Mouse (Mus musculus) ES-E14 (cell line): ENCODE results near the gene Timp1. TPM values are rescaled to one million over a fixed set of nuclear protein-coding genes. Genes with fewer than 3 reads are reported as not detected.
A peak's percentile ranks its signal among the peaks of the same experiment; 100 is the strongest.

Source experiments
- DNase-seq: peaks from one replicate; pipeline ENCODE4 v3.0.0-alpha.2; 2013; ENCODE audit warnings: low read depth, low spot score
- H3K27ac ChIP-seq: 2 replicates; pipeline ENCODE4 v1.5.1; 2012; ENCODE audit warnings: low read depth, mild to moderate bottlenecking, low read length, moderate library complexity, mixed read lengths; ENCODE audit not compliant: poor library complexity, insufficient read depth, severe bottlenecking
- H3K36me3 ChIP-seq: 2 replicates; pipeline ENCODE4 v1.6.1; 2012; ENCODE audit warnings: mild to moderate bottlenecking, low read length, moderate library complexity, mixed read lengths; ENCODE audit not compliant: control insufficient read depth, poor library complexity, insufficient read depth, severe bottlenecking
- H3K4me1 ChIP-seq, 2 experiments: fragments of 150-350 bp in 1 of 2; sonication (generic) in 1 of 2; 2 replicates each; pipeline ENCODE4 v1.6.1; 2012; ENCODE audit warnings: low read length in 2 of 2, mild to moderate bottlenecking in 1 of 2, mixed read lengths in 1 of 2; ENCODE audit not compliant: control insufficient read depth in 2 of 2, insufficient read depth in 2 of 2, poor library complexity in 1 of 2
- H3K4me3 ChIP-seq, 2 experiments: fragments of 150-350 bp in 1 of 2; sonication (generic) in 1 of 2; 2 replicates each; pipeline ENCODE4 v1.5.1; 2012; ENCODE audit warnings: low read length in 2 of 2, low read depth in 1 of 2, mild to moderate bottlenecking in 1 of 2, mixed read lengths in 1 of 2; ENCODE audit not compliant: insufficient read depth in 1 of 2, poor library complexity in 1 of 2, severe bottlenecking in 1 of 2
- H3K9ac ChIP-seq: 2 replicates; pipeline ENCODE4 v1.6.1; 2012; ENCODE audit warnings: low read depth, mild to moderate bottlenecking, low read length, mixed read lengths; ENCODE audit not compliant: poor library complexity, insufficient read depth, severe bottlenecking
- H3K9me3 ChIP-seq: fragments of 150-350 bp; sonication (generic); 2 replicates; pipeline ENCODE4 v1.6.1; 2012; ENCODE audit warnings: low read depth, mild to moderate bottlenecking, low read length; ENCODE audit not compliant: control insufficient read depth, insufficient read depth
- CHD2 ChIP-seq: IDR thresholded peaks from 2 replicates; pipeline ENCODE4 v1.6.1; 2014; ENCODE audit warnings: mild to moderate bottlenecking, low read depth, low read length, inconsistent platforms
- HCFC1 ChIP-seq: IDR thresholded peaks from 2 replicates; pipeline ENCODE4 v1.6.1; 2012; ENCODE audit warnings: low read length, inconsistent platforms, borderline replicate concordance; ENCODE audit not compliant: insufficient read depth
- MAFK ChIP-seq: IDR thresholded peaks from 2 replicates; pipeline ENCODE4 v1.6.1; 2014; ENCODE audit warnings: mild to moderate bottlenecking, low read depth, low read length, inconsistent platforms; ENCODE audit not compliant: insufficient read depth
- ZC3H11A ChIP-seq: IDR thresholded peaks from 2 replicates; pipeline ENCODE4 v1.6.1; 2012; ENCODE audit warnings: low read depth, mild to moderate bottlenecking, inconsistent platforms, low read length, borderline replicate concordance
- ZNF384 ChIP-seq: IDR thresholded peaks from 2 replicates; pipeline ENCODE4 v1.6.1; 2012; ENCODE audit warnings: low read depth, low read length, inconsistent platforms
- in situ Hi-C, 2 experiments: fragments of 600-800 bp; cut with MboI; formaldehyde crosslinking; loops; one replicate each; pipeline ENCODE4 v1.15.1; 2025; ENCODE audit warnings: low sequenced_read_pairs in 2 of 2, inconsistent platforms in 1 of 2; ENCODE audit not compliant: unreplicated experiment in 2 of 2
- total RNA-seq: library from RNA; depleted of rRNA; stranded (reverse); fragments of 300-350 nt; gene quantifications from 2 replicates; pipeline ENCODE4 v1.2.3, GENCODE M21; 2012; rRNA removed

Timp1 gene
- total RNA-seq: 88.4 and 130 TPM in 2 replicates

DNA sequence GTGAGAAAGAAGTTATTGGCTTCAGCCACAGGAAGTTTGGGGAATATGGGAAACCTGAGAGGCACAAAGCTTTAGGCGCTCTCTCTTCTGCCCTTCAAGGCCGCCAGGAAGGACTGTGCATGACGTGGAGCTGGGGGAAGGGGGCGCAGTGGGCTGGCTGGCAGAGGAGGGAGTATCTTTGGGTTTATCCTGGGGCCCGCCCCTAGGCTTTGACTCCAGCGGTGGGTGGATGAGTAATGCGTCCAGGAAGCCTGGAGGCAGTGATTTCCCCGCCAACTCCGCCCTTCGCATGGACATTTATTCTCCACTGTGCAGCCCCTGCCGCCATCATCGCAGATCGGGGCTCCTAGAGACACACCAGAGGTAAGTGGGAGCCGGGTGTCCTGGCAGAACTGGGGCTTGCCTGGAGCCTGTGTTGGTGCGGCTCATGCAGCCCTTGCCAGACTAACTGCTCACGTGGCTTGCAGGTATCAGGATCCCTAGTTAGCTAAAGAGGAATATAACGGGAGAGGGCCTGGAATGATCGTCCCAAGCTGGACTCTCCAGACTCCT, at the start of gene Timp1:
TSS of gene Timp1 (plus strand) at position 205 of the 552 bp plus-strand sequence.
- Histone ChIP-seq H3K9ac (peak within 1 kb of the TSS; percentile 85), H3K4me3 (peak within 1 kb of the TSS; percentile 79 to 82), H3K27ac (peak within 1 kb of the TSS; percentile 47; the same call in 1 of the 2 replicates), H3K9me3 (no peaks in the 10 kb centered on the region), H3K4me1 (peaks cover 3 to 6% of the 10 kb centered on the region in 2 experiments; a peak in 3 of 4 replicates), H3K36me3 (no peaks in the 10 kb centered on the region)
- in situ Hi-C loops: loop anchor here in 1 of 2 experiments (10.0 kb wide), 1 partner anchor 65 kb away; no protein-coding TSS in a partner anchor
- no peak for TF ChIP-seq ZC3H11A
- no peak for TF ChIP-seq CHD2
- no peak for TF ChIP-seq ZNF384
- no peak for TF ChIP-seq MAFK
- no peak for TF ChIP-seq HCFC1
- peak; percentile 51 for DNase-seq

DNA sequence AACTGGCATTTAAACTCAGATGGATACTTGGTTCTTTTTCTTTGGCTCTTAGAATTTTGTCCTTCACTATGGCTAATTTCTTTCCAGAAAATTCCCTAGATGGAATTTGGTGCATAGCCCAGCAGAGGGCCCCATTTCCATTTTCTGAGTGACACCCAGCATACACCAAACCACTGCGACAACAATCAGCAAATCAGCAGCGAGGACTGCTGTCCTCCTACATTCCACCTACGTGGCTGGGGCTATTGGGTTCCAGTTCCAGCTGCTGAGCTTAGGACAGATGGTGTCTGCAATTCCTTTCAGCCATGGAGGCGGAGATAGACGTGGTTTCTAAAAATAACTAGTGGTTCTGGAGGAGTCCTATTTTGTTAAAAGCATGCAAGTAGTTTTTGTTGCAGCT, 41.0 kb upstream of the Timp1 start:
- Histone ChIP-seq H3K4me3 (no peak overlapping the region), H3K36me3 (no peaks in the 10 kb centered on the region), H3K27ac (no peak overlapping the region), H3K9me3 (no peaks in the 10 kb centered on the region), H3K4me1 (no peaks in the 10 kb centered on the region), H3K9ac (no peak overlapping the region)
- DNase-seq: peak; percentile 40
- TF ChIP-seq ZC3H11A (no peak), MAFK (no peak), HCFC1 (no peak), CHD2 (no peak), ZNF384 (no peak)
- in situ Hi-C loops: no loop called here

DNA sequence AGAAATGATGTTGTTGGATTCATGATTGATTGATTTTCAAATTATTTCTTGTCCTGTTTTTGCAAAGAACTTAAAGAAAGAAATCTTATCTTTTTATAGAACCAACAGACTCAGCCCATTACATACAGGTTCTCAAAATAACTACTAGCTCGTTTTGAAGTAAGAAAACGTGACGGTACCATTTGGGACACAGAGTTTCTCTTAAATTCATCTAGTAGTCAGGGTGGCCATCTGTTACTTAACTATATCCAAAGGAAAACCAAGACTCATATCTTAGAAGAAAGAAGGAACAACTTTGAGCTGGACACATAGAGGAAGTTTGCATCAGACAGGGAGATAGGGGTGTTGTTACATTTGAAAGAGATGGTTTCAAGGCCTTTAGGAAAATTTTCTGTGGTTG, 22.7 kb upstream of the Timp1 start:
- DNase-seq: no peak
- Histone ChIP-seq H3K36me3 (peaks cover 15% of the 10 kb centered on the region), H3K27ac (no peak overlapping the region), H3K9ac (no peak overlapping the region), H3K4me1 (0 out of 4 replicates have a peak, but pooled peaks cover 0 to 1% of the 10 kb centered on the region in 2 experiments), H3K9me3 (no peaks in the 10 kb centered on the region), H3K4me3 (no peak overlapping the region)
- TF ChIP-seq MAFK (no peak), ZNF384 (no peak), CHD2 (no peak), ZC3H11A (no peak), HCFC1 (no peak)
- in situ Hi-C loops: no loop called here

DNA sequence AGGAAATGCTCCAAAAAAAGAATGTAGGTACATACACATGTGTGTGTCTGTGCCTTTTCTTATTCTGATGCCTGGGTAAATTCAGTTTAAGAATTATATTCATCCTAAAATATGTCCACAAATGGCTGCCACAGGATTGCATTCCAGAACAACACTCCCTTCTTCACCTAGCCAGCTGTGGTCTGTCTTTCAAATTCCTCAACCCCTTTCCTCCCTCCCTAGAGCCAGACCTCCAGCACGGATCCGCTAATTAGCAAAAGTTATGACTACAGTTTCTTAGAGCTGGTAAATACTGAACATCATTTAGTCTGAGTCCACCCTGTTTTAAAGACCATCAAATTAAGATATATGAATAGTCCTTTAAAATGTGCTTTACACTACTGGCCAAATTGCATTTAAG, 22.1 kb upstream of the Timp1 start:
- DNase-seq: no peak
- H3K9ac ChIP-seq: no peak overlapping the region
- 0 out of 4 replicates have a peak, but pooled peaks cover 0 to 1% of the 10 kb centered on the region in 2 experiments for H3K4me1 ChIP-seq
- peaks cover 15% of the 10 kb centered on the region for H3K36me3 ChIP-seq
- no peaks in the 10 kb centered on the region for H3K9me3 ChIP-seq
- H3K4me3 ChIP-seq: peak overlapping the region in 1 of 2 experiments; percentile 52; a peak in 2 of 4 replicates
- H3K27ac ChIP-seq: no peak overlapping the region
- in situ Hi-C loops: no loop called here
- TF ChIP-seq ZNF384: no peak
- no peak for TF ChIP-seq ZC3H11A
- TF ChIP-seq HCFC1: no peak
- TF ChIP-seq MAFK: no peak
- TF ChIP-seq CHD2: no peak
